Mouse (Mus musculus) liver, embryonic 12.5 days (tissue): ENCODE results near the gene Nhsl2. TPM values are rescaled to one million over a fixed set of nuclear protein-coding genes. Genes with fewer than 3 reads are reported as not detected.

Source experiments
- ATAC-seq: fragments of 200-750 bp; cut with Nextera tagmentation; 2 replicates; pipeline ENCODE4 v1.8.0; 2017; ENCODE audit warnings: moderate number of reproducible peaks, mild to moderate bottlenecking, moderate library complexity
- H3K27ac ChIP-seq: fragments of 300-500 bp; sonication (generic); 2 replicates; pipeline ENCODE4 v1.5.1; 2016; ENCODE audit warnings: mild to moderate bottlenecking
- H3K27me3 ChIP-seq: fragments of 300-500 bp; sonication (generic); replicated peaks from 2 replicates; pipeline ENCODE4 v1.6.1; 2016; ENCODE audit warnings: mild to moderate bottlenecking, moderate library complexity
- H3K36me3 ChIP-seq: fragments of 300-500 bp; sonication (generic); 2 replicates; pipeline ENCODE4 v1.6.1; 2016; ENCODE audit warnings: mild to moderate bottlenecking, moderate library complexity
- H3K4me1 ChIP-seq: fragments of 300-500 bp; sonication (generic); 2 replicates; pipeline ENCODE4 v1.6.1; 2016
- H3K4me2 ChIP-seq: fragments of 300-500 bp; sonication (generic); 2 replicates; pipeline ENCODE4 v1.6.1; 2016; ENCODE audit warnings: mild to moderate bottlenecking, moderate library complexity
- H3K4me3 ChIP-seq: fragments of 300-500 bp; sonication (generic); 2 replicates; pipeline ENCODE4 v1.5.1; 2016; ENCODE audit warnings: mild to moderate bottlenecking, moderate library complexity
- H3K9ac ChIP-seq: fragments of 300-500 bp; sonication (generic); 2 replicates; pipeline ENCODE4 v1.6.1; 2016; ENCODE audit warnings: mild to moderate bottlenecking, moderate library complexity
- H3K9me3 ChIP-seq: fragments of 300-500 bp; sonication (generic); replicated peaks from 2 replicates; pipeline ENCODE4 v1.6.1; 2016; ENCODE audit warnings: mild to moderate bottlenecking, moderate library complexity
- WGBS: fragments of 180-500 bp; shearing (Covaris S2); methylation state at CpG from one replicate; pipeline ENCODE4 v1.1.7; 2016; ENCODE audit not compliant: insufficient replicate concordance; 5-methylcytosine and 5-hydroxymethylcytosine counted together
- polyA plus RNA-seq: library from polyadenylated mRNA; unstranded; fragments of >200 nt; fragmentation: Nextera tagmentation; extraction: Ambion mirVana; gene quantifications from 2 replicates; pipeline ENCODE4 v1.2.1, GENCODE M21; 2016

Nhsl2 gene
- polyA plus RNA-seq, 1 experiment from 2014 or later, result 2.4 TPM

- H3K4me1 ChIP-seq, result peaks cover 7% of the 10 kb centered on the region; the same call in 1 of the 2 replicates
- H3K9ac ChIP-seq, result no peak overlapping the region
- no peaks in the 10 kb centered on the region for H3K36me3 ChIP-seq
- 35% methylated on average over 2 of the region's 2 CpGs for WGBS
- H3K27me3 ChIP-seq, result peaks cover 38% of the 10 kb centered on the region
- no peak overlapping the region for H3K27ac ChIP-seq
- H3K4me2 ChIP-seq, result no peak overlapping the region
- H3K9me3 ChIP-seq, result no peaks in the 10 kb centered on the region
- no peak overlapping the region for H3K4me3 ChIP-seq
- ATAC-seq, result no peak
These were observed 25.7 kb downstream of the Nhsl2 start for GRCm38 (mm10) chrX:101874901-101875300.

GRCm38 (mm10) chrX:101876136-101876535 is 27.0 kb downstream of the Nhsl2 start:
- no peaks in the 10 kb centered on the region for H3K9me3 ChIP-seq
- no peak overlapping the region for H3K4me3 ChIP-seq
- H3K9ac ChIP-seq, result no peak overlapping the region
- no peak overlapping the region for H3K27ac ChIP-seq
- no peaks in the 10 kb centered on the region for H3K36me3 ChIP-seq
- ATAC-seq, result no peak
- H3K27me3 ChIP-seq, result peaks cover 41% of the 10 kb centered on the region
- H3K4me1 ChIP-seq, result peaks cover 7% of the 10 kb centered on the region; the same call in 1 of the 2 replicates
- no peak overlapping the region for H3K4me2 ChIP-seq
- WGBS, result 57% methylated on average over 2 of the region's 2 CpGs

DNA sequence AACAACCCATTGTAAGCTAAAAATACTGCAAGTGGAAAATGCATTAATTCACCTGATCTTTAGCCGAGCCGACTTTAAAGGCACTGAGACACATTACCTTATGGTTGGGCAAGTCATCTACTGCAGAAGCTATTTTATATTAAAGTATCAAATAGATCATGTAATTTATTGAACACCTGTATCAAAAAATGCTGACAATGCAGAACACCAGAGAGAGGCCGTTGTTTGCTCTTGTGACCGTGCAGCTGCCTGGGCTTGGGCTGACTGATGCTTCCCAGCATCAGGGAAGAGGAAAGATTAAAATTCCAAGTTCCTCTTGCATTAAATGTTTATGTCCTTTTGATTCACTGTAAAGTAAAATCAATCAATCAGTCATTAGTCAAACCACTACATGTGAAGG is 28.7 kb downstream of the Nhsl2 start:
- WGBS, result 77% methylated on average over 4 of the region's 4 CpGs
- H3K27ac ChIP-seq, result no peak overlapping the region
- H3K27me3 ChIP-seq, result peaks cover 50% of the 10 kb centered on the region
- no peak for ATAC-seq
- H3K9ac ChIP-seq, result no peak overlapping the region
- no peak overlapping the region for H3K4me2 ChIP-seq
- no peak overlapping the region for H3K4me3 ChIP-seq
- H3K36me3 ChIP-seq, result no peaks in the 10 kb centered on the region
- no peaks in the 10 kb centered on the region for H3K9me3 ChIP-seq
- peaks cover 7% of the 10 kb centered on the region; the same call in 1 of the 2 replicates for H3K4me1 ChIP-seq

DNA sequence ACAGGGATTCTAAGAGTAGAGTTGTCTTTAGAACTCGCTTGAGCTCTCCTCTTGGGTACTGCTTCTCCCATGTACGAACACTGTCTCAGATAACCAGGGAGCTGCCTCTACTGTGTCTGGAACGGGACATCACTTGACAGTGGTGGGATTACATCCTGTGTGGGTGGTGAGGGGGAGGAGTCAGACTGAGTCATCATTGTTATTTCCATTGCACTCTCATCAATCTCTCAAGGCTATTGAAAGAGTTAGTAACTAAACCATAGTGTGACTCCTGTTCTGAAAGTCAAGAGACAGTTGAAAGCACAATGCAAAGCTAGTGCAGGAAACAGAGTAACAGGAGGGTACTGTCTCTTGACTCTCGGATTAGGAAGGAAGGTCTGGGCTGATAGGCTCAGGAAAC is 29.4 kb downstream of the Nhsl2 start:
- no peak overlapping the region for H3K4me3 ChIP-seq
- H3K4me1 ChIP-seq, result peaks cover 7% of the 10 kb centered on the region; the same call in 1 of the 2 replicates
- H3K9me3 ChIP-seq, result no peaks in the 10 kb centered on the region
- WGBS, result 24% methylated on average over 4 of the region's 4 CpGs
- H3K36me3 ChIP-seq, result no peaks in the 10 kb centered on the region
- ATAC-seq, result no peak
- H3K4me2 ChIP-seq, result no peak overlapping the region
- H3K9ac ChIP-seq, result no peak overlapping the region
- no peak overlapping the region for H3K27ac ChIP-seq
- peaks cover 55% of the 10 kb centered on the region for H3K27me3 ChIP-seq

DNA sequence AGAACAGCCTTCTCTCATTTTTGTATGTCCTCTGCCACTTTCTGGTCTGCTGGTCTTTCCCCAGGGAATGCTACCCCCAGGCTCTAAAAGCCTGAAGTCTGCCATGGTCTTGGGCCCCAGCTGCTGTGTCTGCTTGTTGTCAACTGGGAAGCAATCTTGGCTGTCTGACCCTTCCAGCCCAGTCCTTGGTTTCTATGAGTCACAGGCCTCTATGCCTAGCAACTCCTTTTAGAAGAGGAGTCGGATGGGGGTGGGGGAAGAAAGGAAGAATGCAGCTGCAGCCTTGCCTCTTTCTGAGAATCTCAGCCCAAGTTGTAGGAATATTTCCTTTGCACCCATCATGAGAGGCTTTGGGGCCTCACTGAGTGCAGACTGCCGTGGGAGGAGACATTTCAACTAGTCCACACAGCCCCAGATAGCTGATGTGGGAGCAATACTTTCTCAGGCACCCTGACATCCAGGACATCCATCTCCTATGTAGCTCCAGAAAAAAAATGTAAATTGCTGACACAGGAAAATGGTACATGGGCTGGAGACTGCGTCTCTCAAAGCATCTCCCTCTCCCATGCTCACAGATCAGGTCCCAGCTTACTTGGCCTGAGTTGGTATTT is 33.1 kb downstream of the Nhsl2 start:
- whole genome bisulfite sequencing, result 51% methylated on average over 3 of the region's 3 CpGs

DNA sequence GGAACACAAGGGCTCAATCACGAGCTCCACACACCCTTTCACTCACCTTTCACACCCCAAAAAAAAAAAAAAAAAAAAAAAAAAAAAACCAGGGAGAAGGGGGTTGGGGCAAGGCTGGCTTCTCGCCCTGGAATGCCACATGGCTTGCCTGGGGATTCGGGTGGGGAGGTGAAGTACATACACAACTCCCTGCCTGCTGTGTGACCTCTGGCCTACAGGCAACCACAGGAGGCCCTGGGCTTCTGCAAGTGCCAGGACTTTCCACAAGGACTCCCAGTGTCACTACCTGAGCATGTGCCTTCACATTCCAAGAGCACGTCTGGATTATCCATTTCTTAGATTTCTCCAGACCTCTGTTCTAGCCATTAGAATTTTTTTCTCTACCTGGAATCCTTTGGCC is 40.2 kb downstream of the Nhsl2 start:
- 49% methylated on average over 4 of the region's 4 CpGs for WGBS
- no peak overlapping the region for H3K4me2 ChIP-seq
- H3K27ac ChIP-seq, result no peak overlapping the region
- no peaks in the 10 kb centered on the region for H3K9me3 ChIP-seq
- no peak overlapping the region for H3K4me3 ChIP-seq
- H3K27me3 ChIP-seq, result peaks cover 42% of the 10 kb centered on the region
- no peaks in the 10 kb centered on the region for H3K36me3 ChIP-seq
- no peak overlapping the region for H3K9ac ChIP-seq
- no peak for ATAC-seq
- H3K4me1 ChIP-seq, result no peaks in the 10 kb centered on the region

More for the DNA sequence above, 33.1 kb downstream of the Nhsl2 start:
- no peaks in the 10 kb centered on the region for H3K4me1 ChIP-seq
- H3K27ac ChIP-seq, result no peak overlapping the region
- H3K9me3 ChIP-seq, result no peaks in the 10 kb centered on the region
- H3K27me3 ChIP-seq, result peaks cover 50% of the 10 kb centered on the region
- H3K4me3 ChIP-seq, result no peak overlapping the region
- no peak overlapping the region for H3K9ac ChIP-seq
- no peaks in the 10 kb centered on the region for H3K36me3 ChIP-seq
- ATAC-seq, result no peak
- H3K4me2 ChIP-seq, result no peak overlapping the region

DNA sequence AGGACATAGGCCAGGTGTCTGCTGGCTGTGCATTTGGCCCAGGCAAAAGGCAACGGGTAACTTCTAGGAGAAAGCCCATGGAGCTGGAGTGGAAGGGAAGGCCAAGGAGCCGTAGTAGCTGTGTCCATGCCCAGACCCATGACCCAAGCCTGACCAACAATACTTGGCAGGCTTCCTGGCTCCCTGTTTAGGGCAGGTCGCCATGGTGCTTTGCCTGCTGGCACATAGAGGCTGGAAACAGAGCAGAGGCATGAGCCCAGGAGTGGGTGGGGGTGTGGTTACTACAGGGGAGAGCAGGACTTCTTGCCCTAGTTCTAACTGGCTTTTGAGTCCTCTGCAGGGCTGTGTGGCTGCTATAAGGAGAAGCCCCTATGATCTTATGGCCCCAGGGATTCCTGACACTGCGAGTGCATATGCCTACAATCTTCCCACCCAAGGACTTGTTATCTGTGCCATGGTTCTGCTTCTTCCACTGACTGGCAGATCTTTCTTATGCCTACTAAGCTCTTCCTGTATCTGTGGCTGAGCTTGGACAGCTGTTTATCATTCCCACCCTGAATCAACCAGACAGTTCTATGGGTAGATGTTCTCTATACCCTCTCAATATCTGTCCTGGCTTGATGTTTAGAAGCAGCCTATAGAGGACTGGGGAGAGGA is 40.8 kb downstream of the Nhsl2 start:
- peaks cover 43% of the 10 kb centered on the region for H3K27me3 ChIP-seq
- H3K36me3 ChIP-seq, result no peaks in the 10 kb centered on the region
- 60% methylated on average over 4 of the region's 4 CpGs for WGBS
- H3K4me3 ChIP-seq, result no peak overlapping the region
- H3K27ac ChIP-seq, result no peak overlapping the region
- H3K4me1 ChIP-seq, result no peaks in the 10 kb centered on the region
- ATAC-seq, result 0 out of 2 replicates have a peak, but pooled peaks have one; percentile 51
- H3K9ac ChIP-seq, result no peak overlapping the region
- no peaks in the 10 kb centered on the region for H3K9me3 ChIP-seq
- H3K4me2 ChIP-seq, result no peak overlapping the region

DNA sequence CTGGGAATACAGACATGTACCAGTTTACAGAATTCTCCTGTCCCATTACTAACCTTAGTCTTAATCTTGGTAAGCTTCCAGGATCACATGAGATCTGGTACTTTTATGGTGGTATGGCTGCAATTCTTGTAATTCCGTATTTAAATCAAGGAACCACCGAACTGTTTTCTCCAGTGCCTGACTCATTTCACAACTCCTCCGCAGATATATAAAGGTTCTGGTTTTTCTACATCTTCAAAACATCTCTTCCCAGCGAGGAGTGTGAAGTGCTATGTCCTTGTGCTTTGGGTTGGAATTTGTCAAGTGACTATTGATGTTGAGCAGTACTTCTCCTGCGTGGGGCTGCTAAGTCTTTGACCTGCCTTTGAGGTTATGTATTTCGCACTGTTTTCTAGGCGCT is 44.6 kb downstream of the Nhsl2 start:
- WGBS, result 81% methylated on average over 7 of the region's 7 CpGs
- Histone ChIP-seq H3K27ac (no peak overlapping the region), H3K4me1 (no peaks in the 10 kb centered on the region), H3K9me3 (no peaks in the 10 kb centered on the region), H3K9ac (no peak overlapping the region), H3K4me2 (no peak overlapping the region), H3K4me3 (no peak overlapping the region), H3K36me3 (no peaks in the 10 kb centered on the region), H3K27me3 (peaks cover 30% of the 10 kb centered on the region)
- ATAC-seq, result no peak

GRCm38 (mm10) chrX:101898341-101898740 is 49.2 kb downstream of the Nhsl2 start:
- Histone ChIP-seq H3K4me2 (no peak overlapping the region), H3K27ac (no peak overlapping the region), H3K4me1 (no peaks in the 10 kb centered on the region), H3K27me3 (peaks cover 41% of the 10 kb centered on the region), H3K4me3 (no peak overlapping the region), H3K9me3 (no peaks in the 10 kb centered on the region), H3K36me3 (no peaks in the 10 kb centered on the region), H3K9ac (no peak overlapping the region)
- no peak for ATAC-seq
- 42% methylated on average over 4 of the region's 4 CpGs for WGBS

DNA sequence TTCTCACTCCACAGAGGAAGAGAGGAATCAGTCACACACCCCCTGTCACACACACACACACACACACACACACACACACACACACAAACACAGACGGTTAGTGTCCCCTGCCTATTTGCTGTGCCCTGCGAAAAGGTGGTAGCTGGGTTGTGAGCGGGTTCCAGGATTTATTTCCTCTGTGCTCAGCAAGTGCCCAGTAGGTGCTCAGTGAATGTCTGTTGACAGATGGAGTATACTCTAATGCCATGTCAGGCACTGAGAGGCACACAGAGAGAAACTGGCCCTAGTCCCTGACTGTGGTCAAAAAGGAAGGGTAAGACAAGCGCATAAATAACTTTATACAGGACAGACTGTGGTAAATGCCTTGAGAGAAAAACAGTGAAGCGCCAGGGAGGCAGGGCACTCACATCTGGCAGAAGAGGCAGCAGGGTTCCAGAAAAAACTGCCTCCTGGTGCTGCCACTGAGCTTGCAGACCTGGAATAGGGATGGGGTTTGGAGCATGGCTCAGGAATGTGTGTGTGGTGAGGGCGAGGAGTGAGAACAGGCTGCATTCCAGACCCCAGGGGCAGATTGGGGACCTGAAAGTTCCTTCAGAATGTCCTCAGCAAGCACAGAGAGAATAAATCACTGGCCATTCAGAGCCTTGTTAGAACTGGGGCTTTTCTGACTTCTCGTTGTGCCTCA is 52.8 kb downstream of the Nhsl2 start:
- 63% methylated on average over 7 of the region's 7 CpGs for WGBS
- H3K4me2 ChIP-seq, result no peak overlapping the region
- no peaks in the 10 kb centered on the region for H3K4me1 ChIP-seq
- no peak for ATAC-seq
- H3K4me3 ChIP-seq, result no peak overlapping the region
- no peak overlapping the region for H3K9ac ChIP-seq
- H3K36me3 ChIP-seq, result no peaks in the 10 kb centered on the region
- no peak overlapping the region for H3K27ac ChIP-seq
- H3K9me3 ChIP-seq, result no peaks in the 10 kb centered on the region
- H3K27me3 ChIP-seq, result peaks cover 28% of the 10 kb centered on the region

DNA sequence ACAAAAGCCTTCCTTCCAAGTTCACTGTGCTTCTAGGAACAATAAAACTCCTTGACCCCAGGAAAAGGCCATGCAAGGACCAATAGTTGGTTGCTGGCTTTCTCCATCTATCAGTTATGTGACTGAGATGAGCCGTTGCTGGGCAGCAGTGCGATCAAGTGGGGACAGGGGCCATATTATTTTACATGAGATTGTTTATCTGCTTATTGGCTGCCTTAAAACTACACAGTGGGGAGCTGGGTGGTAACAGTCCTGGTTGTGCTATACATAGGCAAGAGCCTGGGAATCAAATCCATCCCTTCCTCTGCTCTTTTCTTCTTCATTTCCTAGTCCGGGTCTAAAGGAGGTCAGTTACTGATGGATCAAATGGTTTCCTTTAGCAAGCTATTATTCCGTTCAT is 53.4 kb downstream of the Nhsl2 start:
- H3K9me3 ChIP-seq, result no peaks in the 10 kb centered on the region
- no peak overlapping the region for H3K4me3 ChIP-seq
- no peaks in the 10 kb centered on the region for H3K4me1 ChIP-seq
- no peak overlapping the region for H3K9ac ChIP-seq
- WGBS, result 69% methylated on average over 4 of the region's 4 CpGs
- H3K27ac ChIP-seq, result no peak overlapping the region
- no peak for ATAC-seq
- H3K36me3 ChIP-seq, result no peaks in the 10 kb centered on the region
- peaks cover 33% of the 10 kb centered on the region for H3K27me3 ChIP-seq
- no peak overlapping the region for H3K4me2 ChIP-seq

- Histone ChIP-seq H3K9me3 (no peaks in the 10 kb centered on the region), H3K27ac (no peak overlapping the region), H3K4me1 (no peaks in the 10 kb centered on the region), H3K4me2 (no peak overlapping the region), H3K27me3 (peaks cover 22% of the 10 kb centered on the region), H3K4me3 (no peak overlapping the region), H3K9ac (no peak overlapping the region), H3K36me3 (no peaks in the 10 kb centered on the region)
- no peak for ATAC-seq
- WGBS, result 26% methylated on average over 5 of the region's 5 CpGs
These were observed 58.1 kb downstream of the Nhsl2 start for GRCm38 (mm10) chrX:101907301-101907700.
